Mouse (Mus musculus) stomach, embryonic 16.5 days (tissue): ENCODE measurements around the gene Pcnp. TPM values are rescaled to one million over a fixed set of nuclear protein-coding genes. Genes with fewer than 3 reads are reported as not detected.

ENCODE experiments used
- ATAC-seq: fragments of 200-750 bp; cut with Nextera tagmentation; 2 replicates; pipeline ENCODE4 v1.8.0; 2017; ENCODE audit warnings: moderate number of reproducible peaks, moderate TSS enrichment; ENCODE audit not compliant: insufficient read depth, low FRiP score
- H3K27ac ChIP-seq: fragments of 300-500 bp; sonication (generic); 2 replicates; pipeline ENCODE4 v1.5.1; 2014; ENCODE audit warnings: low read length
- H3K27me3 ChIP-seq: fragments of 300-500 bp; sonication (generic); 2 replicates; pipeline ENCODE4 v1.6.1; 2014; ENCODE audit warnings: low read length, control low read depth, mixed read lengths; ENCODE audit not compliant: control insufficient read depth, insufficient read depth
- H3K36me3 ChIP-seq: fragments of 300-500 bp; sonication (generic); 2 replicates; pipeline ENCODE4 v1.6.1; 2014; ENCODE audit warnings: low read length; ENCODE audit not compliant: control insufficient read depth, insufficient read depth
- H3K4me1 ChIP-seq: fragments of 300-500 bp; sonication (generic); 2 replicates; pipeline ENCODE4 v1.6.1; 2014; ENCODE audit warnings: low read length, control low read depth, mixed read lengths; ENCODE audit not compliant: control insufficient read depth, insufficient read depth
- H3K4me2 ChIP-seq: fragments of 300-500 bp; sonication (generic); 2 replicates; pipeline ENCODE4 v1.6.1; 2014; ENCODE audit warnings: low read depth, low read length, mixed read lengths
- H3K4me3 ChIP-seq: fragments of 300-500 bp; sonication (generic); replicated peaks from 2 replicates; pipeline ENCODE4 v1.5.1; 2014; ENCODE audit warnings: mild to moderate bottlenecking, low read length
- H3K9ac ChIP-seq: fragments of 300-500 bp; sonication (generic); 2 replicates; pipeline ENCODE4 v1.6.1; 2014; ENCODE audit warnings: low read length
- H3K9me3 ChIP-seq: fragments of 300-500 bp; sonication (generic); replicated peaks from 2 replicates; pipeline ENCODE4 v1.6.1; 2016; ENCODE audit warnings: low read length, control low read depth; ENCODE audit not compliant: control insufficient read depth
- WGBS: fragments of 180-500 bp; shearing (Covaris S2); extraction: QIAGEN DNeasy Blood & Tissue Kit; methylation state at CpG from one replicate; pipeline ENCODE4 v1.1.7; 2014; 5-methylcytosine and 5-hydroxymethylcytosine counted together
- polyA plus RNA-seq: library from polyadenylated mRNA; unstranded; fragments of >200 nt; fragmentation: Nextera tagmentation; extraction: Ambion mirVana; gene quantifications from 2 replicates; pipeline ENCODE4 v1.2.1, GENCODE M21; 2015

The Pcnp gene
- polyA plus RNA-seq, 1 experiment from 2014 or later = 216 TPM

DNA sequence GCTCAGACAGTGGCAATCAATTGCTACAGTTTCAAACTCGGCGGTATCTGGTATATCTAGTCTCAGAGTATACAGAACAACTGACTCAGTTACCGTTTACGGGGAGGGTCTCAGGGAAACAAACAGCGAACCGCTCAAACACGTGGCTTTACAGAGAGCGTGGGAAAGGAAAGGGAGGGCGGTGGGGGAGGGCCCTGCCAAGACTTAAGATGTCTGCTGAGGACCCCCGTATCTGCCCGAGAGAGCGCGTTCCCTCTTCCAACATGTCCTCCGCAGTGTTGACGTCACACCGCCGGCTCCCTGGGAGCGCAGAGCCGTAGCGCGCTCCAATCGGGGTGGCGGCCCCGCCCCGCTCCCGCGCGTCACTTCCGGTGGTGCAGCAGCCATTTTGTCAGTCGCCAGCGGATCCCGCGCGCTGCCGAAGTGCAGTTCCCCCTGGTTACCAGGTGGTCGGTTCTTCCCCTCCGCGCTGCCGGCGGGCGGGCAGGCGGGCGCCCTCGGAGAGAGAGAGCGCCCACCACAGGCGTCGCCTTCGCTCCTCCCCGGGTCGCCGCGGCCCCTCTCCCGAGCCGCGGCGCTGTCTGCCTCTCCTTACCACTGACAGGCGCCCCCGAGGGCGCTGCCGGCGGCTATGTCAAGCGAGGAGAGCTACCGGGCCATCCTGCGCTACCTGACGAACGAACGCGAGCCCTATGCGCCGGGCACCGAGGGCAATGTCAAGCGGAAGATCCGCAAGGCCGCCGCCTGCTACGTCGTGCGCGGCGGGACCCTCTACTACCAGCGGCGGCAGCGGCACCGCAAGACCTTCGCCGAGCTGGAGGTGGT lies 55.9 kb downstream of the Pcnp start, which contains the start of gene Zbtb11:
Gene Zbtb11, plus strand, starts transcription at position 453 of the 825 bp plus-strand sequence.
- H3K4me2 ChIP-seq = peak within 1 kb of the TSS; percentile 85
- ATAC-seq = peak; percentile 97
- H3K27me3 ChIP-seq = no peaks in the 10 kb centered on the region
- H3K4me3 ChIP-seq = peak within 1 kb of the TSS; percentile 99
- H3K9me3 ChIP-seq = no peaks in the 10 kb centered on the region
- under 1% methylated on average over 81 of the region's 86 CpGs for WGBS
- peak within 1 kb of the TSS; percentile 90 for H3K27ac ChIP-seq
- H3K9ac ChIP-seq = peak within 1 kb of the TSS; percentile 97
- H3K36me3 ChIP-seq = peaks cover 19% of the 10 kb centered on the region
- H3K4me1 ChIP-seq = peaks cover 26% of the 10 kb centered on the region

GRCm38 (mm10) chr16:55972626-55973201 lies 56.8 kb downstream of the Pcnp start:
- Histone ChIP-seq H3K27me3 (no peaks in the 10 kb centered on the region), H3K27ac (peak overlapping the region; percentile 72), H3K9me3 (no peaks in the 10 kb centered on the region), H3K4me3 (peak overlapping the region; percentile 99), H3K4me2 (peak overlapping the region; percentile 67), H3K4me1 (peaks cover 33% of the 10 kb centered on the region), H3K9ac (peak overlapping the region; percentile 64), H3K36me3 (peaks cover 22% of the 10 kb centered on the region)
- ATAC-seq = no peak
- 48% methylated on average over 10 of the region's 10 CpGs for WGBS

- Histone ChIP-seq H3K27ac (no peak overlapping the region), H3K9me3 (no peaks in the 10 kb centered on the region), H3K36me3 (peaks cover 22% of the 10 kb centered on the region), H3K4me1 (peaks cover 37% of the 10 kb centered on the region), H3K27me3 (no peaks in the 10 kb centered on the region), H3K4me2 (no peak overlapping the region), H3K9ac (no peak overlapping the region), H3K4me3 (no peak overlapping the region)
- ATAC-seq = no peak
- WGBS = 78% methylated on average over 6 of the region's 6 CpGs
Observed at GRCm38 (mm10) chr16:55971735-55972615, 57.6 kb downstream of the Pcnp start.

DNA sequence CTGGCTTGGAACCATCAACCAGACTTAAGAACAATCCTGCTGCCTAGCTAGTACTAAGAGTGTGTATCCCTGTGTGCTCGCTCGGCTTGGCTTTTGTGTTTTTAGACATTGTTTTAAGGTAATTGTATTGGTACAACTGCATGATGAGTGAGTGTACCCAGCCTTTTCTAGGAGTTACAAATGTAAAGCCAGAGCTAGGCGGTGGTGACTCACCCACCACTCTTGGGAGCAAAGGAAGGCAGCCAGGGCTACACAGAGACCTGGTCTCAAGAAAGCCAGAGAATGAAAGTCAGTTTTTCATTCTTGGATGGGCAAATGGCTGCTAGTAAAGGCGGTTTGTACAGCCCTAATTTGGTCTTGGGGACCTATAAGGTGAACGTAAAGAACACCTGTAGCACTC lies 59.1 kb downstream of the Pcnp start:
- peaks cover 35% of the 10 kb centered on the region for H3K4me1 ChIP-seq
- peaks cover 22% of the 10 kb centered on the region for H3K36me3 ChIP-seq
- no peaks in the 10 kb centered on the region for H3K27me3 ChIP-seq
- no peak overlapping the region for H3K4me3 ChIP-seq
- no peak overlapping the region for H3K27ac ChIP-seq
- no peak overlapping the region for H3K9ac ChIP-seq
- ATAC-seq = no peak
- no peak overlapping the region for H3K4me2 ChIP-seq
- WGBS = 92% methylated on average over 5 of the region's 5 CpGs
- H3K9me3 ChIP-seq = no peaks in the 10 kb centered on the region

DNA sequence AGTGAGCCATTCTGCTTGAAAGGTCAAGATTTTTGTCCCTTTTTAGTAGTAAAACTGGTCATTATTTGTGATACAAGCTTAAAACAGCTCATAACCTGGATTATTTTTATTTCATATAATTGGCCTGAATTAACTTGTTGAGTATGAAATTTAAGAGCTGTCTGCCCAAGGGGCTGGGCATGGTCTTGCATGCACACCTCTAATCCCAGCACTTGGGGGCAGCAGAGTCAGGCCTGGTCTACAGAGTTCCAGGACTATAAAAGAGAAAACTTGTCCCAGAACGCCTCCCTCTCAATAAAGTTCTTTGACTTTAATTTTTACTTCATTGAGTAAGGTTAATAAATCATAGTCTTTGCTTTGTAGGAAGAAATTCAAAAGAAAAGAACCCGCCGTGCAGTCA lies 60.4 kb downstream of the Pcnp start:
- no peak for ATAC-seq
- Histone ChIP-seq H3K4me2 (no peak overlapping the region), H3K9me3 (no peaks in the 10 kb centered on the region), H3K27ac (no peak overlapping the region), H3K9ac (no peak overlapping the region), H3K4me3 (no peak overlapping the region), H3K36me3 (peaks cover 22% of the 10 kb centered on the region), H3K4me1 (peaks cover 30% of the 10 kb centered on the region), H3K27me3 (no peaks in the 10 kb centered on the region)
- 73% methylated on average over 3 of the region's 3 CpGs for WGBS

- Histone ChIP-seq H3K4me2 (peak overlapping the region; percentile 97), H3K27ac (peak overlapping the region; percentile 87; the same call in 1 of the 2 replicates)
- WGBS = 21% methylated on average over 1 of the region's 1 CpGs
Observed at GRCm38 (mm10) chr16:55967221-55967620, 62.3 kb downstream of the Pcnp start.

DNA sequence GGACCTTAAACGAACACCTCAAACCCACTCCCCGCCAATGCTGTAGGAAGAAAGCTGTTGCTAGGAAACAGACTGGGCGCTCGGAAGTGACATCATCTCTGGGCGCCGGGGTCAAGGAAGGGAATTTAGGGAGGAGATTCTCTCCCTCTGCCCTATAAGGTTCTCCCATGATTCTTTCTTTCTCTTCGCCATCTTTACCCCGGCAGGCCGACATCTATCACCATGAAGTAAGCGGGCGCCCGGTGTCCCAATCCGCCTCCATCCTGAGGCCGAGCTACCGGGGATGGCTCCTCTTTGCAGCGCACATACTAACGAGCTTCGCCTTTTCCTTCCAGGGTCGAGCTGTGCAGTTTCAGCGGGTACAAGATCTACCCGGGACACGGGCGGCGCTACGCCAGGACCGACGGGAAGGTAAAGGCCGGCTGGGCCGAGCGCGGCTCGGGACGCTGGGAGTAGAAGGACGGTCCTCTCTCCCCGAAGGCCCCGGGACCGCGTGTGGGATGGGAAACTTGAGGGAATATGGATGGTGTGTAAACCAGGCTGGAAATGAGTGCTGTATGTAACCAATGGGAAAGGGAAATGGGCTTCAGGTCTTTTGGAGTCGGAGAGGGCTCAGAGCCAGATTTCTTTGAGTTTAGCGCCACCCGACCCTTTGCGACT lies 63.2 kb downstream of the Pcnp start, which contains the start of gene Rpl24:
Gene Rpl24, plus strand, starts transcription at position 64 of the 660 bp plus-strand sequence.
- H3K4me3 ChIP-seq = peak within 1 kb of the TSS; percentile 90
- H3K9me3 ChIP-seq = no peaks in the 10 kb centered on the region
- ATAC-seq = peak; percentile 94
- H3K27ac ChIP-seq = peak within 1 kb of the TSS; percentile 87
- peaks cover 16% of the 10 kb centered on the region for H3K36me3 ChIP-seq
- no peaks in the 10 kb centered on the region for H3K27me3 ChIP-seq
- WGBS = under 1% methylated on average over 42 of the region's 42 CpGs
- peaks cover 26% of the 10 kb centered on the region for H3K4me1 ChIP-seq
- peak within 1 kb of the TSS; percentile 97 for H3K4me2 ChIP-seq
- peak within 1 kb of the TSS; percentile 91 for H3K9ac ChIP-seq

More at GRCm38 (mm10) chr16:55967221-55967620, 62.3 kb downstream of the Pcnp start:
- Histone ChIP-seq H3K27me3 (no peaks in the 10 kb centered on the region), H3K4me1 (peaks cover 26% of the 10 kb centered on the region), H3K9me3 (no peaks in the 10 kb centered on the region), H3K4me3 (peak overlapping the region; percentile 90), H3K36me3 (peaks cover 22% of the 10 kb centered on the region), H3K9ac (peak overlapping the region; percentile 91)
- no peak for ATAC-seq

DNA sequence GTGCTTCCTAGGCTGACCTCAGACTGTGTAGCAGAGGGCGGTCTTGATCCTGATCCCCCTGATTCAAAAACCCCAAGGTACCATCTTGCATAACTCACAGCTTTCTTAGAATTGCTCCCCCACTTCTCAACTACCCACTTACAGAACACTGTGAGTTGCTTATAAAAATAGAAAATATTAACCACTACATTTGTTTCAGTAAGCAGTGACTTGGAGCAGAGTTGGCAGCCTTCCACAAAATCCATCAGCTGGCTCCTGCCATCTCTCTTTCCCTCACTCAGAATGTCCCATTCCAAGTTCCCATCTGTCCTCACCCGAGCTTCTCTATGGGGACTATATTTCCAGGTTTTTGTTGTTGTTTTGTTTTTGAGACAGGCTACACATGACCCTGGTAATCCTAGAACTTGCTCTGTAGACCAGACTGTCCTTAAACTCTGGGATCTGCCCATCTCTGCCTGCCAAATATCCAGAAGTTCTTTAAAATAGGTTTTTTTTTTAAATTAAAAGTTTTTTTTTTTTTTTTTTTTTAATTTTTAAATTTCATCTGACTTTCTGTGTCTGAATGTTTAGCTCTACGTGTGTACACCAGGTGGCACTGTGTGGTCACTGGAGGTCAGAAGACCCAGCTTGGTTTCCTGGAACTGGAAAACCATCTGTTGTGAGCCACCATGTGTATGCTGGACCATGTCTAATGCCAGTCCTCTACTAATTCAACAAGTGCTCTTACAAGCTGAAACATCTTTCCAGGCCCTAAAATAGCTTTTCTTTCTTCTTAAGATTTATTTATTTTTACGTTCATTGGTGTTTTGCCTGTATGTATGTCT lies 65.2 kb downstream of the Pcnp start:
- Histone ChIP-seq H3K4me2 (no peak overlapping the region), H3K36me3 (peaks cover 5% of the 10 kb centered on the region; the same call in 1 of the 2 replicates), H3K9me3 (no peaks in the 10 kb centered on the region), H3K9ac (no peak overlapping the region), H3K27me3 (no peaks in the 10 kb centered on the region), H3K4me1 (peaks cover 12% of the 10 kb centered on the region), H3K4me3 (no peak overlapping the region), H3K27ac (no peak overlapping the region)
- WGBS = 58% methylated on average over 4 of the region's 4 CpGs
- no peak for ATAC-seq
